Mouse (Mus musculus): Measurements from ENCODE around the gene Tmem72.

Gene Tmem72

DNA sequence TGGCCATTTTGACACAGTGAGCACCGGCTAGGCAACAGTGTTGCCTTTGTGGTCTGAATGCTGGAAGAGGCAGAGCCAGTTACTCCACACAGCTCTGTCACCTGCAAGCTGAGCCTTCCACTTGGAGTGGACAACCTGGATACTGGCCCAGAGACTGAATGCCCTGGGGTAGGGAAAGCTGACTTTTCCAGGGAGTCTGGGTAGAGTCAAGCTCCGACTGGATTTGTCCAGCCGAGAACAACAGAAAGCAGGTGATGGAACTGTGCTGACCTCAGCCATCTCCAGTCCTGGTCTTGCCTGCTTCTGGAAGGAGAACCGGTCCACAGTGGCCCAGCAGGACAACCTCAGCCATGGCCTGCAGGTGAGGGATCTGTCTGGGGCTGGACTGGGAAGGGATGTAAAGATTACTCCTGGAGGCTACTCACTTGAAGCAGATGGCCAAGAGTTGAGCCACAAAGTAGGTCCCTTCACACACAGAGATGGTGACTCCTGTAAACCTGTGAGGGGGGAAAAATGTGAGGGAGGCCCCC lies 18.8 kb downstream of the Tmem72 start:
- CTCF ChIA-PET = interaction anchor here in 2 of 4 experiments (0.5 to 1.7 kb wide), 8 partner anchors 9 to 924 kb away, joined by 3 to 8 read pairs (median 4); partner anchors contain the start of gene Tmem72 (in 1 of the 2)

DNA sequence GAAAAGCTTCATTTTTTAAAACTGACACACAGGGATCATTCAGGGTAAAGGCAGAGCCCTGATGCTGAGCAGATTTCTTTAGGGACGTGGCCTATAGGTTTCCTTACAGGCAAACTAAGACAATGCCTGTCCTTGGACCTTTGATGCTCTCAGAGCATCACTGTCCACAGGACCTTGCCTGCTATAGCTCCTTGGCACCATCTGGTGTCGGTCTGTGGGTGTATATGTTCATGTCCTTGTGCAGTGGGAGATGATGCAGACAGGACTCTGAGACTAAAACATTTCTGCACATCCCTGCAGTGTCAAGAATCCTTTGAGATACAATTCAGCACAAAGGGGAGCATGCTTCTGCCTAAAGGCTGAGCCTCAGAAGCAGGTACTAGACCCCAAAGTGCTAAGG lies 19.3 kb downstream of the Tmem72 start:
- CTCF ChIA-PET = interaction anchor here in 2 of 4 experiments (0.5 to 1.7 kb wide), 9 partner anchors 9 to 924 kb away, joined by 3 to 8 read pairs (median 5); partner anchors contain the start of gene Tmem72 (in 1 of the 2)
- POLR2A ChIA-PET = interaction anchor here in 1 of 4 experiments (0.6 kb wide), 1 partner anchor 277 kb away, joined by 4 read pairs; no protein-coding TSS in a partner anchor

More for the DNA sequence above, 18.8 kb downstream of the Tmem72 start:
- POLR2A ChIA-PET = no interaction called here

DNA sequence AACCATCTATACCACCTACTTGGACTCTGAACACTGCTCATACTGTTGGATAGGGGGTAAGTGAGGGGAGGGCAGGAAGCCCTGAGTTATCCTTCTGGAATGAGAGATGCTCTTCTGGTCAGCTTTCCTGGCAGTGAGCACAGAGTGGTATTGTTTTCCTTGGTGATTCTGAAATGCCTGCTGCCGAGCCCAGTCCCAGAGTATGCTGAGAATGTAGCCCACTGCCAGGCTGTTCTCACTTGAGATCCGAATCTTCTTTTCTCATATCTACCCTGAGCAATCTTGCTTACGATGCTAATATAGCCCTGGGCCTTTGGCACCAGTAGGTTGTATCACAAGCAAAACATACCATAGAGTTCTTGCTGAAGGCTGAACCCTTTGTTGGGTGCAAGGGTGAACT lies 22.4 kb downstream of the Tmem72 start:
- CTCF ChIA-PET = no interaction called here
- POLR2A ChIA-PET = no interaction called here

DNA sequence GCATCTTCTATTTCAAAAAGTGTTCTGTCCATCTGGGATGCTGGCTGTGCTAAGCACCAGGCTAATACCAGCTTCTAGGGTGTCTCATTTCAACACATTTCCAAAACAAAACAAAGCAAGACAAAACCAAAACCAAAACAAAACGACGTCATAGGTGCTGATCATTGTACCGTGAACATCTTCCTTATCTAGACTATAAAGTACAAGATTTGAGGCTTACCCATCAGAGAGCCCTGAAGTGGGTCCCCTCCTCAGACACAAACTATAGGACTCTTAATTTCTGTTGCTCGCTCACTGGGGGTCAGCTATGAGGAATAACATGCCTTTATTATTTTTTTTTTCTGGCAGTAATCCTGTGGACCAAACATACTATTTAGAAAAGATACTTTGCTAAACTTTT lies 23.1 kb downstream of the Tmem72 start:
- ChIA-PET POLR2A (interaction anchor here in 1 of 4 experiments (1.1 kb wide), 1 partner anchor 15 kb away, joined by 3 read pairs; no protein-coding TSS in a partner anchor), CTCF (interaction anchor here in 1 of 4 experiments (0.9 kb wide), 1 partner anchor 131 kb away, joined by 3 read pairs; no protein-coding TSS in a partner anchor)

DNA sequence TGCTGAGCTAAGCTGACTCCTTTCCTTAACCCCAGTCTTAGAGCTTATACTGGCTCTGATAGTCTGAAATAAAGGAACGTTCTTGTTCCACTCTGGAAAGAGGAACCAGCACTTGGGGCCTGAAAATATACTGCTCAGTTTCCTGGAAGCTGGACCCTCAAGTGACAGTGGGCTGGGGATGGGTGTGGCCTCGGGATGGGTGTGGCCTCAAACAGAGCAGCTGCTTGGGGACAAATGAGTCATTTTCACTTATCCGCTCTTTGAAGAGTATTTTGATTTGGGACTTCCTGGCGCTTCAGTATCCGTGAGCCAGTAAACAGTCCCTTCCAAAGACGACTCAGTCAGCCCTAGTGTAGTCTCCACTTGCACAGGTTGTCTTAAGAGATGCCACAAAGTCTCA lies 34.4 kb downstream of the Tmem72 start:
- CTCF ChIA-PET = interaction anchor here in 2 of 4 experiments (1.1 to 1.2 kb wide), 2 partner anchors 50 kb away, joined by 3 read pairs; no protein-coding TSS in a partner anchor
- POLR2A ChIA-PET = interaction anchor here in 3 of 4 experiments (0.5 to 1.2 kb wide), 3 partner anchors 8 to 195 kb away, joined by 3 to 4 read pairs (median 3); partner anchors contain the start of gene Rassf4 (in 1 of the 3)

- POLR2A ChIA-PET = no interaction called here
- CTCF ChIA-PET = no interaction called here
These were observed 37.0 kb downstream of the Tmem72 start for GRCm38 (mm10) chr6:116679563-116680288.

DNA sequence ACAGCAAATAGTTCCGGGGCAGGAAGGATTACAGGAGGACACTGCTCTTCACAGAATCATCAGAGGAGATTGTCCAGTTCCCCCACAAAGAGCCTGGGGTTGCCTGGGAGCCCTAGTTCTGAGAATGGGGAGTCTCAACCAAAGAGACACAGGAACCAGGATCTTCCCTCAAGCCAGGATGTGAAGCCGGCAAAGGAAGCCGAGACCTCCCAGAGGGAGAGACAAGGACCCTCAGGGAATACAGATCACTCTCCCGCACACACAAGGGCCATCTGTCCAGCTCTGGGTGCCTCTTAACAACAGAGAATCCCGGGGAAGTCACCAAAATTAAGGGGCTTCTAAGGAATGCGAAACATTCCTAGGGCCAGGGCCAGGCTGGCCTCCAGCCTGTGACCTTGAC lies 39.4 kb downstream of the Tmem72 start:
- ChIA-PET POLR2A (interaction anchor here in 1 of 4 experiments (1.2 kb wide), 1 partner anchor 49 kb away, joined by 4 read pairs; the partner anchor contains the start of gene Zfp422), CTCF (no interaction called here)

DNA sequence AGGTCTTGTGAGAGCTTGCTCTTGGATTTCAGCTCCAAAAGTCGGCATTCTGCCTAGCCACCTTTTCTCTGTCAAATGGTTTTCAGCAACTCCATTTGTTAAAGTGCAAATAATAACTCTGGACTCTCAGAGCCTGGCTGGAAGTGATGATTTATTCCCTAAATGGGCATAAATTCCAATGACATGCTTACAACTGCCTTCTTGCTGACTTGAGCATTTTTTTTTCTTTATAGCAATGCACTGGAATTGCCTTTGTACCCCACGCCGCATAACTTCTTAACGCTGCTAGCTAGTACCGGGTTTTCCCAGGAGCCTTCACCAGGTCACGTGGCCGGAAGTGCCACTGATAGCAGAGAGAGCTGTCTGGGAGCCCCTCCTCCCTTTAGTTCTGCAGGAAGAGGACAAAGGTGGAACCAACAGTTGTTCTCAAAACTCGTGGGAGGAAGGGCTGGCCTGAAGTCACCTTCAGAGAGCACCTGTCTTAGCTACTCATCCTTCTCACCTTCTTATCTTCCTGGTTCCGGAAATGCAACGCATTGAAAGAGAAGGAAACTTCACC lies 40.3 kb downstream of the Tmem72 start:
- CTCF ChIA-PET = no interaction called here
- POLR2A ChIA-PET = interaction anchor here in 2 of 4 experiments (0.6 to 1.2 kb wide), 2 partner anchors 48 to 476 kb away, joined by 3 to 4 read pairs; partner anchors contain the start of gene Zfp422 (in 1 of the 2)

DNA sequence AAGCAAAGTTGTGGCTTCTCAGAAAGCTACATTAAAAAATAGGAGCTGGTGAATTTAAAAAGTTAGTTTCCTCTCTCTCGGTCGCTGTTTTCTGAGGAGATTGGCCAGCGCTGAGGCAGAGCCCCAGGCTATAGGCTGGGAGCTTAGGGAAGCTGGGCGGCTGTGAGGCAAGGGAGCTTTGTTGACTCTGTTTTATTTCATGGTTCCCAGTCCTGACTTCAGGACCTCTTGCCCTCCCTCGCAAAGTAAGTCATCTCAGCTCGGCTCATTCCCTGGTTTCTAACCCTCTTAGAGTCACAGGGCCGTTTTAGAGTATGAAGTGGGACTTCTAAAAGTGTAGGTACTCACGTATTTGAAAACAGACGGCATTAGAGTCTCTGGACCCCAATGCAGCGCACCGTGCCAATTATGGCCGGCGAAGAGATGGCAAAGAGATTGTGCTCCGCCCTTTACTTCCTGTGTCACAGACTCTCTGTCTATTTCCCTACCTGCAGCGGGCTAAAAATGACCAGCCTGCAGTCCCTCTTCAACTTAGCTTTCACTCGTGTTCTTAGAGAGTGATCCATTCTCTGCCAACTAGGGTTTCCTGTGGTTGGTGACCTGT lies 42.3 kb downstream of the Tmem72 start:
- POLR2A ChIA-PET = interaction anchor here in 2 of 4 experiments (0.6 to 1.7 kb wide), 7 partner anchors 8 to 42 kb away, joined by 3 to 4 read pairs (median 3); no protein-coding TSS in a partner anchor
- CTCF ChIA-PET = no interaction called here

DNA sequence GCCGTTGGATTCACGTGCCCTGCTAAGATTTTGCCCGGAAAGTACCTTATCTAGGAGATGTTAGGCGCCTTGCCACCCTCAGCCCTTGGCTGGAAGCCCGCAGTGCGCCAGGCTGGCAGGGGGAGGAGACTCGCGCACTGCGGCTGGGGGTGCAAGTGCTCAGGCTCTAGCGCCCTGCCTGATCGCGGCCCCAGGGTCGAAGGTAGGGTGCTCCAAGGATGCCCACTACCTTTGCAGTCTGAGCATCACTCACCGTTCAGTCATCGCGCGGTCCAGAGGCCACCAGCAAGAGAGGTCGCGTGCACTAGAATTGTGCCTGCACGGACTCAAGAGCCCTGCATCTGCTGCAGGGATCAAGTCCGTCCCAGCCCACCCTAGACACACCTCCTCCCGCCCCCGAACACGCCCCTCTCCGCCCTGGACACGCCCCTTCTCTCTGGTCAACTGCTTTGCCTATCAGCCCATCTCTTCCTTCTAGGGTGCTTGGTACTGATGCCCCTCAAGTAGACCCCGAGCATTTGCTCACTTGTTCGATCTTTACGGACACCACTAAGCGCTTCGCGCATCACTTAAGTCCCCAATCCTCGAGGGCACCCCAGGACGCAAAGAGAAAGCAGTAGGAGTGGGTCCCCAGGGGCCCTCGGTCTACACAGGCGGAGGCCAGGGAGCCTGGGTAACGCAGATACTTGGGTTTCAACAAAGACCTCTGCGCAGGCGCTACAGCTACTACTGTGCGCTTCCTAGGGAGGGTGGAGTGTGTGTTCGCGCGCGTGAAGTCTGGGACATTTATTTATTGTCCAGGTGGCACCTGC lies 43.0 kb downstream of the Tmem72 start, which contains the start of gene Rassf4:
Rassf4 (minus strand) TSS at position 482 of the 812 bp plus-strand sequence.
- POLR2A ChIA-PET = interaction anchor here in 2 of 4 experiments (0.7 to 1.7 kb wide), 6 partner anchors 8 to 42 kb away, joined by 3 to 4 read pairs (median 3); no protein-coding TSS in a partner anchor
- CTCF ChIA-PET = no interaction called here

- ChIA-PET POLR2A (interaction anchor here in 1 of 4 experiments (0.6 to 2.0 kb wide), 2 partner anchors 44 to 1210 kb away, joined by 4 to 5 read pairs; no protein-coding TSS in a partner anchor), CTCF (interaction anchor here in 1 of 4 experiments (0.5 kb wide), 1 partner anchor 232 kb away, joined by 3 read pairs; no protein-coding TSS in a partner anchor)
These were observed 44.4 kb downstream of the Tmem72 start for GRCm38 (mm10) chr6:116672349-116672748.

DNA sequence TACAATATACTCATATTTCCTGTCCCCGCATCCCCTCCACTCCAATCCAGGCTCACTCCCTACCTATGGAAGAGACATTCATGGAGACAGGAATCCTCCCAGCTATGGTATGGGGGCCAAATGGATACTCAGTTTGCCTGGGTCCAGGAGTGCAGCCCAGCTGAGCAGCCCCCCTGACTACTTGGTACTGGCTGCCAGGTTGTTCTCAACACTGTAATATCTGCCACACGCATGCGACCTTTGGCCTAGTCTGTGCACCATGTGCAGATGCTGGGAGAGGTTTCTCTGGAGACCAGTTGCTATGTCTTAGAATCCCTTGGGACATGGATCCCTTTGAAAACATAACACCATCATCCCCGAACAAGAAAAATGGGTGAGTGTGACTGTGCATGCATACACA lies 44.9 kb downstream of the Tmem72 start:
- ChIA-PET CTCF (interaction anchor here in 2 of 4 experiments (0.5 to 1.1 kb wide), 3 partner anchors 17 to 232 kb away, joined by 3 to 4 read pairs (median 3); no protein-coding TSS in a partner anchor), POLR2A (interaction anchor here in 2 of 4 experiments (0.6 to 2.0 kb wide), 4 partner anchors 40 to 1211 kb away, joined by 3 to 5 read pairs (median 4); no protein-coding TSS in a partner anchor)

DNA sequence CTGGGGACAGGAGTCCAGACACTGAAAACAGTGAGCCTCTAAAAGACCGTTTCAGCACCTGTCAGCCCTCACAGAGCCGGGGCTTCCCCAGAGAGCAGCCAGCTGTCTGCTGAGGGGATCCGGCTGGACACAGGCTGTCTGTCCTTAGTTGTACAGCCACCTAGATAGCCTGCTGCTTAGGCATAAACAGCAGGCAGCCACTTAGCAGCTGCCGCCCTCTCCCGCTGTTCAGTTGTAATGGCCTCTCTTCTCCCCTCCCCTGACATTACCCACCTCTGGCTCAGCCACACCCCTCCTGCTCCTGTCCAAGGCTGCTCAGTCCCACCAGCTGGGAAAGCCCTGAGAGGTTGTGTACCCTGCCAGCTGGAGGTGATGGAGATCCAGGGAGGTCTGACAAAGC lies 45.7 kb downstream of the Tmem72 start:
- CTCF ChIA-PET = interaction anchor here in 2 of 4 experiments (1.0 to 1.5 kb wide), 4 partner anchors 16 to 39 kb away, joined by 3 to 4 read pairs (median 3); no protein-coding TSS in a partner anchor
- POLR2A ChIA-PET = interaction anchor here in 3 of 4 experiments (1.1 to 2.1 kb wide), 6 partner anchors 22 to 405 kb away, joined by 3 to 4 read pairs (median 4); partner anchors contain the start of gene Zfp422 (in 1 of the 3)

- ChIA-PET POLR2A (interaction anchor here (0.7 to 2.1 kb wide), 5 partner anchors 13 to 1558 kb away, joined by 3 to 4 read pairs (median 4); partner anchors contain the start of gene Zfp422 (in 1 of the 4)), CTCF (interaction anchor here in 2 of 4 experiments (0.6 to 1.5 kb wide), 3 partner anchors 15 to 19 kb away, joined by 3 to 4 read pairs (median 3); no protein-coding TSS in a partner anchor)
These were observed 46.6 kb downstream of the Tmem72 start for GRCm38 (mm10) chr6:116670144-116670543.

DNA sequence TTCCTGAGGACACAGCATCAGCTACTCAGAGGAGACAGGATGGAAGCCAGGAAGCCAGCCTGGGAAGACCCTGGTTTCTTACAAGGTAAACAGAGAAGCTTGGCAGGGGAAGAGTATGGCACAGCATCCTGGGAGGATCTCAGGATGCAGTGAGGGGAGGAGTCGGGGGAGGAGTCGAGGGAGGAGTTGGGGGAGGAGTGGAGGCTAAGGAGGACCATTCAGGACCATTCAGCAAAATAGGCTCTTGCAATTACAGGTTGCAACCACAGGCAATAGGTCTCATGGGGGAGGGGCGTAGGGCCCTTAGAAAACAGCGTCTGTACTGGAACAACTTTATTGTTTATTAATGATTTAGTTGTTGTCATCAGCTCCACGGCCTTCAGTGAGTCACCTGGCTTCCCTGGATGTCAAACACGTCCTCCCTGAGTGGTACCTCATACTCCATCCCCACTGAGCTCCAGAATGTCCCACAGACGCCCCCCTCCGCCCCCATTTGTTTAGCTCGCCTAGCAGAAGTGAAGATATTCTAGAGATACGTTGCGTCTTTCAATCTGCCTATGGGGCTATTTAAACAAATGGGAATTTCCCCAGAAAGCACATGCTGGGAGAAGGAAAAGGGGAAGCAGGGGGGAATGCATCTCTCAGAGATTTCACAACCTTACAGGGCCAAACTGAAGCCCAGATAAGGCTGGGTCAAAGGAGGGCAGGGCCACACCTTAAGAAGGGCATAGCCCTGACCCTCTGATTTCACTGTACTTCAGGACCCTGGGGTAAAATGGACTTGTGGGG lies 47.8 kb downstream of the Tmem72 start:
- ChIA-PET POLR2A (interaction anchor here in 2 of 4 experiments (0.8 to 2.1 kb wide), 7 partner anchors 14 to 100 kb away, joined by 3 to 4 read pairs (median 4); partner anchors contain the start of gene Tmem72 (in 1 of the 2)), CTCF (interaction anchor here in 2 of 4 experiments (0.7 to 1.4 kb wide), 3 partner anchors 13 to 37 kb away, joined by 3 to 5 read pairs (median 4); no protein-coding TSS in a partner anchor)

- POLR2A ChIA-PET = interaction anchor here in 1 of 4 experiments (1.0 kb wide), 1 partner anchor 27 kb away, joined by 3 read pairs; no protein-coding TSS in a partner anchor
These were observed 49.3 kb downstream of the Tmem72 start for GRCm38 (mm10) chr6:116667382-116667781.

More at GRCm38 (mm10) chr6:116667382-116667781, 49.3 kb downstream of the Tmem72 start:
- CTCF ChIA-PET = no interaction called here
